Mouse (Mus musculus) E14TG2a.4 (cell line): ENCODE results near the gene Shprh.

Source experiments
- CTCF ChIP-seq: conservative IDR thresholded peaks from 2 replicates; pipeline ENCODE4 v1.5.1; 2014; ENCODE audit warnings: low read length
- POU5F1 ChIP-seq: IDR thresholded peaks from 2 replicates; pipeline ENCODE4 v1.6.1; 2014; ENCODE audit warnings: low read length, borderline replicate concordance

DNA sequence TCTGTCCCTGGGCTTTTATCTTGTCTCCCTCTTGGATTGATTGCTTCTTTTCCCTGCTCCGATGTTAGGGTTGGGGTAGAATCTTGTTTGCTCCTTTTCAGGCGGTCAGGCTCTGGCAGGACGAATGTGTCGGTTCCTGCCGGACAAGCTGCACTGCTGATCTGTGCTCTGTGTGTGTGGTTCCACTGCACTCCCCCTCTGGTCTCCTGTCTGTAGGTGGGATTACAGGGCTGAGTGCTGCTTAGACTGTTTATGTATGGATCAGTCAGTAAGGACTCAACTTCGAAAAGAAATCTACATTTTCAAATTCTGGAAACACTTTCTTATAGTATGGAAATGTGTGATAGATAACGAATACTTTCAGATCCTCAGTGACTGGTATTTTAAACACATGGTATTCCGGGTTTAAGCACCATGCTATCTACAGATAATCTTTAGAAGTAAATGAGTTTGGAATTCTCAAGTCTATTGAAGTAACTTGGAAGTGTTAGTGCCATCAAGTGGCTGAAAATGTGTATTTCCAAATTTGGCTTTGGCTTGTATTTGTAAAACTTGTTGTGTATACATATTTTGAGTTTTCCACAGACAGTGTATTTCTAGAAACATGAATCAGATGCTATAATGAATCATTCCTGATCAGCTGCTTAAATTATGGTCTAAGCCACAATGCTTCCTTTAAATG, 26.7 kb downstream of the Shprh start:
- TF ChIP-seq CTCF (0 out of 2 replicates have a peak, but pooled peaks have one; percentile 14), POU5F1 (no peak)
